Mouse (Mus musculus): ENCODE data around the gene Pqlc2.

Gene Pqlc2

GRCm38 (mm10) chr4:139310171-139310898, at the start of gene Pqlc2, which contains the start of gene Akr7a5:
TSS of gene Pqlc2 (minus strand) at chr4:139310708.
TSS of gene Akr7a5 (plus strand) at chr4:139310744.
- DNase-seq = peak; percentile 95

- DNase-seq = no peak
Measured at GRCm38 (mm10) chr4:139357211-139357610, 46.7 kb upstream of the Pqlc2 start.

DNA sequence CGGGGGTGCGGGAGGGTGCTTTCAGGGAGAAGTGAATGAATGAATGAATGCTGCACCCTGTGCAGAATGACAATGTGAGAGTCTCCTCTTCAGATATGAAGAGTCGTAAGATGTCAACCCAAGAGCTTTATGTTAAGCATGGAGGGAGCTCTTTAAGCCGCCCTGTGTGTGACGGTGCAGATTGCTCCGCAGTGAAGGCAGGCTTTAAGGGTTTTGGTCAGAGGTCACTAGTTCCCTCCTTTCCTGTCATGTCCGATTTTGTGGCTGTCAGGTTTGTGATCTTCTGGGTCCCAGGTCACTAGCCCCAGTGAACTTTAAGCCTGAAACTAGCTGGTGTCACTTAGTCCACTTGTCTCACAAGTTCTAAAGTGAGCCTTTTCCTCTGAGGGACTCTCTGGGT, 42.3 kb upstream of the Pqlc2 start:
- no peak for DNase-seq

DNA sequence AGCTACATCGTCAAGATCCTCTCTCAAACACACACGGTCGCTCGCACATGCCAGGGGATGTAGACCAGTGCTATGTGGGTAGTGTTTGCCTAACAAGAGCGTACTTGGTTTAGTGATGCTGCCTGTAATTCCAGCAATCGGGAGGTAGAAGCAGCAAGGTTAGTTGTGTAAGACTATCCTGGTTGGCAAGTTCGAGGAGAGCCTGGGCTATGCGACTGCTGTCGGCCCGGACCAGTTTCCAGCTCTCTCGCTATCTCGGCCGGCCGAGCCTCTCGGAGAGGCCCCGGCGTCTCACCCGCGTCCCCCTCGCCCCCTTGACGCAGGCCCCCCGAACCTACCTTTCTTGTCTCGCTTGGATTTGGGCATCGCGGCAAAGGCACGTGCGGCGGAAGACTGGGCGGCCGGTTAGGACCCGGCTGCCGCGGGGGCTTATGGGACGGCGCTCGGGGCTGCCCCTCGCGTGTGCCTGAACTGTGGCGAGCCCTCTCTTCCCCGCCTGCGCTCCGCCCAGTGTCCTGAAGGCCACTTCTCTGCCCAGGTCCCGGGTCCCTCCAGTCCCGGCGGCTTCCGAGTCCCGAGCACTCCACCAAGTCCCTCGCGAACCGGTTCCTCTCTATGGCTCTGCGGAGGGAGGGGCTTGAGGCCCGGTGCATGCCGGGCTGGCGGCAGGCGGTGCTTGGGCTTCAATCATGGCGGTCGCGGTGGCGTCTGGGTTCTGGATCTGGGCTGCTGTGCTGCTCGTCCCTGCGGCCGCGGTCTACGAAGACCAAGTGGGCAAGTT, 41.6 kb upstream of the Pqlc2 start, which contains the start of the genes Mrto4, Emc1 and Ubr4:
Gene Mrto4 (minus strand): TSS at position 646 of the 781 bp plus-strand sequence.
Gene Emc1 (plus strand): TSS at position 657 of the 781 bp plus-strand sequence.
Gene Ubr4 (plus strand): TSS at position 679 of the 781 bp plus-strand sequence.
- peak; percentile 83 for DNase-seq

DNA sequence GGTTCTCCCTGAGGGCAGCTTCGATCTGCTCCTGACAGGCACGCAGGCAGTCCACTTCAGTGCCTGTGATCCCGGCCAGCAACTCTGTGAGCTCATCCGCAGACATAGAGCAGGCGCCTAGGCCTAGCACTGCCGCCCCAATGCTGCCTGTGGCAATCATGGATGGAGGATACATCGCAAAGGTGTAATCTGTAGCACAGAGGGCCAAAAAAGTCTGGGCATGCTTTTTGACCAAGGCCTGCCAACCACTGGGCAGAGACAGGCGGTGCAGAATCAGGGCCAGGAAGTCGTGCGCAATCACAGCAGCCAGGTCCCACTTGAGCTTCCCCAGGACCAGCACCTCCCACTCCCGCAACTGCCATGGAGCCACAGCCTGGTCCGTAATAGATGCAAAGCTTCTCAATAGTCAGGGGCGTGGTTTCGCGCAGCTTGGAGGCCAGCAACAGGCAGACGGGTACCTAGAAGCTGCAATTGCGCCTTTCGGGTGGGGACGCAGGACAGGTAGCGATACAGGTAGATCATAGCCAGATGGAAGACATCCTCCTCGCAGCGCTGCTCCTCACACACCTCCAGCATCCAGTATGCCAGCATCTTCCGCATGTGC, 35.0 kb upstream of the Pqlc2 start:
- no peak for DNase-seq

- DNase-seq = peak; percentile 47
Measured at GRCm38 (mm10) chr4:139343718-139344117, 33.2 kb upstream of the Pqlc2 start.

DNA sequence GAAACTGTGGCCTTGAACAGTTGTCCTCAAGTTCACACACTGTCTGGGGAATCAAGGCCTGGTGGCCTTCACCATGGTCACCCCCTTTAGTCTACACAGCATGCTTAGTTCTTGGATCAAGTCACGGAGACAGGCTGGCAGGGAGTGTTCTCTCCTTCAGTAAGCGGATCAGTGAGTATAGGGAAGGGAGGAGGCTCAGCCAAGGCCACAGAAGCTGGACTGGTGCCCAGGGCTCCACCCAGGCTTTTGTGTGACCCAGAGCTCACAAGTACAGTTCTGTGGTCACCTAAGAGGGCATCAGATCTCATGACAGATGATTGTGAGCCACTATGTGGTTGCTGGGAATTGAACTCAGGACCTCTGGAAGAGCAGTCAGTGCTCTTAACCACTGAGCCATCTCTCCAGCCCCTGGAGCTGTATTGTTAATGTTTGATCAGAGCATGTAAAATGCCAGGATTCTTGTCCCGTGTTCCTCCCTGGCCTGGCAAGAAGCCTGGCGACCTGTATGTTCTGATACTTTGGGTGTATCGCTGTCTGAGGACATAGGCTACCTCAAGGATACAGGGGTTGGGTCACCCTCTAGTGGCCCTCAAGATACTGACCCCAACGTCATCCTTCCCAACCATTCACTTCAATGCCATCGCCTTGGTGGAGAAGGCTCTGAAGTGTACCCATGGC, 31.2 kb upstream of the Pqlc2 start:
- no peak for DNase-seq

GRCm38 (mm10) chr4:139340835-139341234, 30.3 kb upstream of the Pqlc2 start:
- no peak for DNase-seq

- DNase-seq = no peak
Measured at GRCm38 (mm10) chr4:139338145-139338544, 27.6 kb upstream of the Pqlc2 start.

DNA sequence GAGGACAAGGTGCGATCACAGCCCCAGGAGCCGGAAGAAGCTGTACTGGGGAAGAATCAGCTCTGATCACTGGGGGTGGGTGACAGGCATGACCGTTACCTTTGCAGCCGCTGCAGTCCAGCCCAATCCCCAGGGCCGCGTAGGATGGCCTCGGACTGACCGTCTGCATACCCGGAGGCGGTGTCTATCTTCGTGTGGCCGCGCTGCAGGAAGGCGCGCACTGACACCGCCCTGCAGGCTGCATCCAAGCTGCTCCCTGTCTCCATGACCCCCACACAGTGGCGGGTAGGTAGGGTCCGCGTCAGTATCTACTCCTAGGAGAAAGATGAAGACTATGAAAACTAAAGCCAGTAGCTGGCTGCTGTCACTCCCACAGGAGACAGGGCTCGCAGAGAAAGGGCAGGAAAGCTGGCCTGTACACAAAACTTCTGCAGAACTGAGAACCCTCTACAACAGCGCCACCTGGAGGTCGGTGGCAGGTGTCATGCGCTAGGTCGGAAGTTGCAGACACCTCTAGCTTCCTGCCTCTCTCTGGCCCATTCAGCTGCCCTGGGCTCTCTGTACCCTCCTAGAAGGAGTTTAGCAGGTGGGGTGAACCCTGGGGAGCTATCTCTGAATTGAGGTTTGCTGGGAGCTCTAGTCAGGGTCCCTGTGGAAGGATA, 26.4 kb upstream of the Pqlc2 start:
- peak; percentile 27 for DNase-seq

DNA sequence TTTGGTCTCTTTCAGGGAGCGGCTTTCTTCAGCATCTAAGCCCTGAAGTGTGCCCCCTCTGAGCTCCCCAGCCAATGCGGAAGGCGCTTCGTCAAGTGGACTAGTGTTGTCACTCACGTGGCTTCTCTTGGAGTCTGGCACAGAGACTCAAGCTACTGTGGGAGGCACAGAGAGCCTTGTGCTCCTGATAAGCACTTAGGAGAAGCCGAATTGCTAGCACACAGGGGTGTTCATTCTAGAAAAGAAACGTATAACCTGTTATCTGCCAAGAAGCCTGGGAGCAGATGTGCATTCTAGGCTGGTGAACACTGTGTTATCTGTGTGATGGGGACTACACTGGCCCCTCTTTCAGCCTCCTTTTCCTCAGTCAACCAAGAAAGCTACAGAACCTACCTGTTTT, 25.0 kb upstream of the Pqlc2 start:
- DNase-seq = no peak

GRCm38 (mm10) chr4:139334631-139335295, 24.3 kb upstream of the Pqlc2 start:
- DNase-seq = no peak

- peak; percentile 51 for DNase-seq
Measured at GRCm38 (mm10) chr4:139330605-139331004, 20.1 kb upstream of the Pqlc2 start.

DNA sequence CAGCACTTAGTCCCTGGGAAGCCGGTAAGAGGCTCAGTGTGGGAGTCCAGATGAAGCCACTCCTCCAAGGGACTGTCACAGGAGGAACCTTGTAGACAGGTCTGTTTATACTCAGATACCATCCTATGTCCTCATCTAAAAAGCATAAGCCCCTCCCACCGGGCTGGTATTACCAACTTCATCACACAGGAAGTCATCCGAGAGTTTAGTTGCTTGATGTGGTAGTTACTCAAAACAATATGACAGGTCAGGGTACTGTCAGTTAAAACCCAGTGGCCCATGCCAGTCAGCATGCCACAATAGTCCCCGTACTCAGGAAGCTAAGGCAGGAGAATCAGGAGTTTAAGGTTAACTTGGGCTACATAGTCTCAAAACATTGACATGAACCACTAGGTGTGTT, 9.2 kb upstream of the Pqlc2 start:
- no peak for DNase-seq

GRCm38 (mm10) chr4:139318449-139318848, 7.9 kb upstream of the Pqlc2 start:
- no peak for DNase-seq

DNA sequence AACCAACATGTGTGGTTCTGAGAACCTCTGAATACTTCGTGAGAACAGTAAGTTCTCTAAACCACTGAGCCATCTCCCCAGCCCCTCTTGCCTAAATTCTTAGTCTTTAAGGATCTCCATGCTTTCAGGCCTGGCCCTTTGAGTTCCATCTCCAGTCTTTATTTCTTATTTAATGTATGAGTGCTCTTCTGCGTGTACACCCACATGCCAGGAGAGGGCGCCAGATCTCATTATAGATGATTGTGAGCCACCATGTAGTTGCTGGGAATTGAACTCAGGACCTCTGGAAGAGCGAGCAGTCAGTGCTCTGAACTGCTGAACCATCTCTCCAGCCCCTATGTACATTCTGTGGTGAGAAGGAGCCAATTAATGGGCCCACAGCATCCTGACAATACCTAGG, 2.1 kb upstream of the Pqlc2 start:
- no peak for DNase-seq

- DNase-seq = no peak
Measured at GRCm38 (mm10) chr4:139311707-139312106, 1.2 kb upstream of the Pqlc2 start.

GRCm38 (mm10) chr4:139310899-139311701, 592 bp upstream of the Pqlc2 start:
- DNase-seq = no peak

GRCm38 (mm10) chr4:139309651-139310050, 857 bp downstream of the Pqlc2 start:
- DNase-seq = no peak

DNA sequence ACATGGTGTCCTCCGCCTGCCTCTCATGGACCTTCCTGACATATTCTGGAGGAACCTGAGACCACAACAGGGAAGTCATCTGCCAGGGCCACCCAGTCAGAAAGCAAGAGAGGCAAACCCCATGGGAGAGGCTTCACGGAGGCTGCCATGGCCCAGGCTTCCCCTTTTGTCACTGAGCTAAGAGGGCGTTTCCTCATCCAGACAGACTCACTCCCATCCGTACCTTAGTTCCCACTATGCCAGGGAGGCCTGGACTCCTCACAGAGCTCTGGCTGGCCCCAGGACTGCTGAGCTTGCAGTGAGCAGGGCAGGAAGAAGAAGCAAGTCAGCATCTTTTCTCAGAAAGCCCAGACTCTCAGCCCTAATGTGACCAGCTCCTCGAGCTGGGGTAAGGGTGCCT, 2.6 kb downstream of the Pqlc2 start:
- no peak for DNase-seq

GRCm38 (mm10) chr4:139305521-139305920, 5.0 kb downstream of the Pqlc2 start:
- DNase-seq = no peak
